Mouse (Mus musculus): Measurements from ENCODE around the gene Ndufa7.
"Not testable (repeated sequence)": the region's sequence is repeated elsewhere in the genome, so short reads cannot be mapped to it uniquely, and the experiment has no call there.

The Ndufa7 gene

GRCm38 (mm10) chr17:33875797-33876196 is 51.4 kb downstream of the Ndufa7 start:
- peak; percentile 34 for DNase-seq (ENCODE audit: low spot score)

- not testable (repeated sequence) for DNase-seq (ENCODE audit: low spot score)
These were observed 59.9 kb downstream of the Ndufa7 start for GRCm38 (mm10) chr17:33884320-33884719.

DNA sequence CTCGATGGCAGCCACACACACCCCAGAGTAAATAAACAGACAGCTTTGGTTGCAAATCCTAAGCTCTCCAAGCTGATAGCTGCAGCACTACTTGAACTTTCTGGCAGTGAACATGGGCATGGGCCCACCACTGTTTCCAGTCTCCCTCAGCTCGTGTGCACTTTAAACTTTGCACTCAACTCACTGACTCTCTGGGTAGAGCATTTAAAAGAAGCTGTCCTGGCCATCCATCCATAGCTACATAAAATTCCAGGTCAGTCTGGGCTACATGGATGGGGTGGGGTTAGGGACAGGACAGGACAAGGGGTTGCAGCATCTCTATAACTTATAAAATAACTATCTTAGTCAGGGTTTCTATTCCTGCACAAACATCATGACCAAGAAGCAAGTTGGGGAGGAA is 63.4 kb downstream of the Ndufa7 start:
- DNase-seq (ENCODE audit: low spot score): not testable (repeated sequence)

Data from MN1 (cell line).